Mouse (Mus musculus): Measurements from ENCODE around the gene Nags. TPM values are rescaled to one million over a fixed set of nuclear protein-coding genes. Genes with fewer than 3 reads are reported as not detected.

Nags gene
- polyA plus RNA-seq, 2 experiments, result 0.06 TPM; not detected in 1

- ATAC-seq (ENCODE audit: low FRiP score, low read depth), result no peak
- H3K4me3 ChIP-seq (replicated peaks; ENCODE audit: low read length), result no peak overlapping the region
- no peaks in the 10 kb centered on the region for H3K4me1 ChIP-seq (ENCODE audit: control insufficient read depth, insufficient read depth, low read length)
- no peaks in the 10 kb centered on the region for H3K9me3 ChIP-seq (ENCODE audit: control insufficient read depth, low read length)
- no peak overlapping the region for H3K4me2 ChIP-seq (replicated peaks; ENCODE audit: low read depth, low read length, severe bottlenecking)
- no peaks in the 10 kb centered on the region for H3K36me3 ChIP-seq (ENCODE audit: control insufficient read depth, insufficient read depth, low read length)
- no peak overlapping the region for H3K9ac ChIP-seq (ENCODE audit: low read depth, low read length, severe bottlenecking)
- H3K27me3 ChIP-seq (ENCODE audit: control insufficient read depth, insufficient read depth, low read length), result no peaks in the 10 kb centered on the region
- no peak overlapping the region for H3K27ac ChIP-seq (replicated peaks; ENCODE audit: low read depth, low read length)
- DNase-seq (ENCODE audit: low spot score), result no peak
- no peak for TF ChIP-seq POLR2A (IDR thresholded peaks at IDR 0.05; ENCODE audit: borderline replicate concordance, extremely low read depth, insufficient read depth, insufficient read length)
- 81% methylated on average over 6 of the region's 6 CpGs for WGBS
These were observed 27.9 kb upstream of the Nags start for GRCm38 (mm10) chr11:102117386-102117785.

DNA sequence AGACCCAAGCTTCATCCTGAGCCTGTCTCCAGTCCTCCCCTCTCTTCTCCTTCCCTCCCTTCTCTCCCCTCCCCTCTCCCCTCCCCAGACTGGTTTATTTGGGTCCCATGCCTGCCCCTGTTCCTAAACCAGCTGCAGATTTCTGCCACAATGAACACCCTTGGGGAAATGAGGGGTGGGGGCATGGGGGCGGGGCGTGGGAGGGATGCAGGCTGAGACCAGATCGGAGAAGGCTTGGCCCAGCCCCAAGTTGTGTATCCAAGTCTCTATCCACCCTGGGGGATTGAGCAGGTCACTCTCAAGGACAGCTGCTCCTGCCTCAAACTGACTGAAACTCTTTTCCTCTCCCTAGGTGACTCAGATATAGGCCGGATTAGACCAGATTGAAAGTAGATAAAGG lies 10.8 kb upstream of the Nags start:
- Histone ChIP-seq H3K27ac (replicated peaks; ENCODE audit: low read depth, low read length) (no peak overlapping the region), H3K9me3 (ENCODE audit: control insufficient read depth, low read length) (no peaks in the 10 kb centered on the region), H3K4me1 (ENCODE audit: control insufficient read depth, insufficient read depth, low read length) (no peaks in the 10 kb centered on the region), H3K9ac (ENCODE audit: low read depth, low read length, severe bottlenecking) (no peak overlapping the region), H3K4me3 (replicated peaks; ENCODE audit: low read length) (no peak overlapping the region), H3K36me3 (ENCODE audit: control insufficient read depth, insufficient read depth, low read length) (no peaks in the 10 kb centered on the region), H3K27me3 (ENCODE audit: control insufficient read depth, insufficient read depth, low read length) (no peaks in the 10 kb centered on the region), H3K4me2 (replicated peaks; ENCODE audit: low read depth, low read length, severe bottlenecking) (no peak overlapping the region)
- ATAC-seq (ENCODE audit: low FRiP score, low read depth), result no peak
- no peak for TF ChIP-seq POLR2A (IDR thresholded peaks at IDR 0.05; ENCODE audit: borderline replicate concordance, extremely low read depth, insufficient read depth, insufficient read length)
- DNase-seq (ENCODE audit: low spot score), result no peak
- WGBS, result 14% methylated on average over 4 of the region's 4 CpGs

DNA sequence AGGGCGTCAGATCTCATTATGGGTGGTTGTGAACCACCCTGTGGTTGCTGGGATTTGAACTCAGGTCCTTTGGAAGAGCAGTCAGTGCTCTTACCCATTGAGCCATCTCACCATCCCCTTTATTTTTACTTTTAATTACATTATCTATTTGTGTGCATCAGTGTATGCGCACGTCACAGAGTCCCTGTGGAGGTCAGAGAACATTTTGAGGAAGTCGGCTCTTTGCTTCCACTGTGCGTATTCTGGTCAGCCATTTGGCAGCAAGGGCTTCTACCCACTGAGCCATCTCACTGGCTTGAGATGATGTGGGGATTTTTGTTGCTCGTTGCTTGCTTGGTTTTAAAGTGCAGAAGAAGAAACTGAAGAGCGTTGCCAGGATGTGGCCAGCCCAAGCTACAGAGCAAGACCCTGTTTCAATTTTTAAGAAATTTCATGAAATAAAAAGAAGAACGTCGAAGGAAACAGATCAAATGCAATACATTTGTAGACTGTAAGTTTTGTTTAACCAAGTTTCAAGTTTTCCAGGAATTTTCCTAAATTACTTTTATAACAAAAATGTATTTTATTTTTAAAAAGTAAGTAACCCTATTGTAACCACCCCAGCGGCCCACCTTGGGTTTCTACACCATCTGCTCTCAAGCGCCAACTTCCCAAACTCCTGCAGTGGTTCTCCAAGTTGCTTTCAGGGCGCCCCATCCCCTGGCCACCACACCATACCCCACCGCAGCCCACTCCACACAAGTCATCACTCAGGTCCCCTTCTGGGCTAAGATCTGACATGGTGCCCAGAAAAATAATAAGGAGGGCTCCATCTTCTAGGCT lies 7.5 kb upstream of the Nags start:
- no peaks in the 10 kb centered on the region for H3K36me3 ChIP-seq (ENCODE audit: control insufficient read depth, insufficient read depth, low read length)
- 49% methylated on average over 13 of the region's 13 CpGs for WGBS
- no peak overlapping the region for H3K27ac ChIP-seq (replicated peaks; ENCODE audit: low read depth, low read length)
- peak overlapping the region; percentile 64 for H3K4me2 ChIP-seq (replicated peaks; ENCODE audit: low read depth, low read length, severe bottlenecking)
- H3K4me1 ChIP-seq (ENCODE audit: control insufficient read depth, insufficient read depth, low read length), result no peaks in the 10 kb centered on the region
- no peak for TF ChIP-seq POLR2A (IDR thresholded peaks at IDR 0.05; ENCODE audit: borderline replicate concordance, extremely low read depth, insufficient read depth, insufficient read length)
- no peaks in the 10 kb centered on the region for H3K9me3 ChIP-seq (ENCODE audit: control insufficient read depth, low read length)
- H3K9ac ChIP-seq (ENCODE audit: low read depth, low read length, severe bottlenecking), result no peak overlapping the region
- DNase-seq (ENCODE audit: low spot score) (no peak), ATAC-seq (ENCODE audit: low FRiP score, low read depth) (no peak; the same call in 1 of the 2 replicates)
- H3K4me3 ChIP-seq (replicated peaks; ENCODE audit: low read length), result peak overlapping the region; percentile 34
- no peaks in the 10 kb centered on the region for H3K27me3 ChIP-seq (ENCODE audit: control insufficient read depth, insufficient read depth, low read length)

GRCm38 (mm10) chr11:102138447-102138740 lies 6.9 kb upstream of the Nags start:
- Histone ChIP-seq H3K27ac (replicated peaks; ENCODE audit: low read depth, low read length) (no peak overlapping the region), H3K9me3 (ENCODE audit: control insufficient read depth, low read length) (no peaks in the 10 kb centered on the region), H3K4me3 (replicated peaks; ENCODE audit: low read length) (peak overlapping the region; percentile 34), H3K4me2 (replicated peaks; ENCODE audit: low read depth, low read length, severe bottlenecking) (peak overlapping the region; percentile 64), H3K36me3 (ENCODE audit: control insufficient read depth, insufficient read depth, low read length) (no peaks in the 10 kb centered on the region), H3K9ac (ENCODE audit: low read depth, low read length, severe bottlenecking) (no peak overlapping the region), H3K4me1 (ENCODE audit: control insufficient read depth, insufficient read depth, low read length) (no peaks in the 10 kb centered on the region), H3K27me3 (ENCODE audit: control insufficient read depth, insufficient read depth, low read length) (peaks cover under 1% of the 10 kb centered on the region; the same call in 1 of the 2 replicates)
- no peak for TF ChIP-seq POLR2A (IDR thresholded peaks at IDR 0.05; ENCODE audit: borderline replicate concordance, extremely low read depth, insufficient read depth, insufficient read length)
- WGBS, result under 1% methylated on average over 18 of the region's 18 CpGs
- DNase-seq (ENCODE audit: low spot score), result peak; percentile 80
- ATAC-seq (ENCODE audit: low FRiP score, low read depth), result peak; percentile 71

DNA sequence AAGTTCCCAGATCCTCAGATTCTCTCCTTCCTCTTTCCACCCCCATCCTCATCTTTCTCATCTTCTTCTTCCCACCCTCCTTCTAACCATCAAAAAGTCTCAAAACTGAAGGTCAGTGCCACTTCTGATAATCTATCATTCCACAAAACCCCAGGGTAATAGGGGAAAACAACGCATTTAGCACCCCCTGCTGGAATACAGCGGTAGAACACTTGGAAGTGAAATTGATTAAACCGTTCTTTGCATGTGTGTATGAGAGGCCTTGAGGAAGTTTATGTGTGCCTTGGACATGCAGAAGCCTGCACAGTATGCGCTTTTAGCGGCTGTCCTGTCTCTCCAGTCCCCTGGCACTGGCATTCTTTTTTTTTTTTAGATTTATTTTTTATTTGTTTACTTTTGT lies 4.8 kb upstream of the Nags start:
- Histone ChIP-seq H3K4me3 (replicated peaks; ENCODE audit: low read length) (no peak overlapping the region), H3K9ac (ENCODE audit: low read depth, low read length, severe bottlenecking) (no peak overlapping the region), H3K9me3 (ENCODE audit: control insufficient read depth, low read length) (no peaks in the 10 kb centered on the region), H3K36me3 (ENCODE audit: control insufficient read depth, insufficient read depth, low read length) (no peaks in the 10 kb centered on the region), H3K4me1 (ENCODE audit: control insufficient read depth, insufficient read depth, low read length) (peaks cover 4% of the 10 kb centered on the region; the same call in 1 of the 2 replicates), H3K27me3 (ENCODE audit: control insufficient read depth, insufficient read depth, low read length) (peaks cover 20% of the 10 kb centered on the region), H3K4me2 (replicated peaks; ENCODE audit: low read depth, low read length, severe bottlenecking) (no peak overlapping the region), H3K27ac (replicated peaks; ENCODE audit: low read depth, low read length) (no peak overlapping the region)
- no peak for TF ChIP-seq POLR2A (IDR thresholded peaks at IDR 0.05; ENCODE audit: borderline replicate concordance, extremely low read depth, insufficient read depth, insufficient read length)
- 3% methylated on average over 5 of the region's 5 CpGs for WGBS
- peak; percentile 74 for DNase-seq (ENCODE audit: low spot score)
- ATAC-seq (ENCODE audit: low FRiP score, low read depth), result no peak
